Mouse (Mus musculus) stomach, embryonic 15.5 days (tissue): ENCODE results near the gene Cycs. TPM values are rescaled to one million over a fixed set of nuclear protein-coding genes. Genes with fewer than 3 reads are reported as not detected.

ENCODE experiments used
- ATAC-seq: fragments of 200-750 bp; cut with Nextera tagmentation; 2 replicates; pipeline ENCODE4 v1.8.0; 2017; ENCODE audit warnings: low read depth, moderate number of reproducible peaks, moderate TSS enrichment; ENCODE audit not compliant: insufficient read depth, low FRiP score
- H3K27ac ChIP-seq: fragments of 300-500 bp; sonication (generic); 2 replicates; pipeline ENCODE4 v1.5.1; 2015; ENCODE audit warnings: mild to moderate bottlenecking, inconsistent platforms
- H3K27me3 ChIP-seq: fragments of 300-500 bp; sonication (generic); replicated peaks from 2 replicates; pipeline ENCODE4 v1.6.1; 2015; ENCODE audit warnings: inconsistent platforms
- H3K36me3 ChIP-seq: fragments of 300-500 bp; sonication (generic); 2 replicates; pipeline ENCODE4 v1.6.1; 2015; ENCODE audit warnings: inconsistent platforms
- H3K4me1 ChIP-seq: fragments of 300-500 bp; sonication (generic); 2 replicates; pipeline ENCODE4 v1.6.1; 2015; ENCODE audit warnings: inconsistent platforms
- H3K4me2 ChIP-seq: fragments of 300-500 bp; sonication (generic); 2 replicates; pipeline ENCODE4 v1.6.1; 2015; ENCODE audit warnings: mild to moderate bottlenecking, inconsistent platforms
- H3K4me3 ChIP-seq: fragments of 300-500 bp; sonication (generic); replicated peaks from 2 replicates; pipeline ENCODE4 v1.5.1; 2015; ENCODE audit warnings: inconsistent platforms
- H3K9ac ChIP-seq: fragments of 300-500 bp; sonication (generic); 2 replicates; pipeline ENCODE4 v1.6.1; 2015; ENCODE audit warnings: inconsistent platforms
- H3K9me3 ChIP-seq: fragments of 300-500 bp; sonication (generic); 2 replicates; pipeline ENCODE4 v1.6.1; 2016; ENCODE audit warnings: inconsistent platforms
- WGBS: fragments of 180-500 bp; shearing (Covaris S2); methylation state at CpG from one replicate; pipeline ENCODE4 v1.1.7; 2015; 5-methylcytosine and 5-hydroxymethylcytosine counted together
- microRNA-seq: library from miRNA; unstranded; fragments of <30 nt; microRNA quantifications from one replicate; pipeline ENCODE4, GENCODE M21; 2016
- polyA plus RNA-seq: library from polyadenylated mRNA; unstranded; fragments of >200 nt; fragmentation: Nextera tagmentation; extraction: Ambion mirVana; gene quantifications from 2 replicates; pipeline ENCODE4 v1.2.1, GENCODE M21; 2015

Gene Cycs
- polyA plus RNA-seq, 1 experiment from 2014 or later = 69.0 TPM

GRCm38 (mm10) chr6:50520139-50520538 is 46.2 kb downstream of the Cycs start:
- H3K27ac ChIP-seq = no peak overlapping the region
- H3K4me1 ChIP-seq = no peaks in the 10 kb centered on the region
- H3K36me3 ChIP-seq = no peaks in the 10 kb centered on the region
- no peak overlapping the region for H3K9ac ChIP-seq
- no peak overlapping the region for H3K4me3 ChIP-seq
- no peaks in the 10 kb centered on the region for H3K9me3 ChIP-seq
- H3K27me3 ChIP-seq = no peaks in the 10 kb centered on the region
- 62% methylated on average over 5 of the region's 5 CpGs for WGBS
- ATAC-seq = no peak; the same call in 1 of the 2 replicates
- H3K4me2 ChIP-seq = no peak overlapping the region

GRCm38 (mm10) chr6:50518371-50518770 is 48.0 kb downstream of the Cycs start:
- no peaks in the 10 kb centered on the region for H3K36me3 ChIP-seq

More at GRCm38 (mm10) chr6:50518371-50518770, 48.0 kb downstream of the Cycs start:
- H3K4me1 ChIP-seq = no peaks in the 10 kb centered on the region
- WGBS = 81% methylated on average over 5 of the region's 5 CpGs
- no peak overlapping the region for H3K4me3 ChIP-seq
- H3K9ac ChIP-seq = no peak overlapping the region
- H3K9me3 ChIP-seq = no peaks in the 10 kb centered on the region
- ATAC-seq = no peak
- H3K27ac ChIP-seq = no peak overlapping the region
- H3K27me3 ChIP-seq = no peaks in the 10 kb centered on the region
- no peak overlapping the region for H3K4me2 ChIP-seq

Small RNAs within 50 kb of the gene (microRNA-seq; reads per million reads assigned to microRNA genes)
- gene Mir6371 = not detected

Other genes with a start within 250 kb of the Cycs start
- 12.0 and 12.4 TPM in 2 replicates for gene Osbpl3, start 110.3 kb downstream of the Cycs start, polyA plus RNA-seq
- gene 4921507P07Rik, start 30.1 kb upstream of the Cycs start, polyA plus RNA-seq = 0.80 and 0.81 TPM in 2 replicates
- not detected in 2 replicates for gene Npvf, start 87.9 kb upstream of the Cycs start, polyA plus RNA-seq